Mouse (Mus musculus) midbrain, postnatal 0 days (tissue): ENCODE measurements around the gene E2f3. TPM values are rescaled to one million over a fixed set of nuclear protein-coding genes. Genes with fewer than 3 reads are reported as not detected.

Experiments
- ATAC-seq: fragments of 200-750 bp; cut with Nextera tagmentation; 2 replicates; pipeline ENCODE4 v1.8.0; 2017; ENCODE audit warnings: moderate number of reproducible peaks, mild to moderate bottlenecking, moderate TSS enrichment, moderate library complexity; ENCODE audit not compliant: low FRiP score
- DNase-seq: peaks from one replicate; pipeline ENCODE4 v3.0.0-alpha.2; 2015; ENCODE audit warnings: low spot score
- H3K27ac ChIP-seq: fragments of 300-500 bp; sonication (generic); 2 replicates; pipeline ENCODE4 v1.5.1; 2014; ENCODE audit warnings: low read depth, mild to moderate bottlenecking, low read length, mixed read lengths
- H3K27me3 ChIP-seq: fragments of 300-500 bp; sonication (generic); 2 replicates; pipeline ENCODE4 v1.6.1; 2014; ENCODE audit warnings: low read length, control low read depth, mixed read lengths; ENCODE audit not compliant: insufficient read depth
- H3K36me3 ChIP-seq: fragments of 300-500 bp; sonication (generic); 2 replicates; pipeline ENCODE4 v1.6.1; 2014; ENCODE audit warnings: low read length, control low read depth, mixed read lengths; ENCODE audit not compliant: insufficient read depth
- H3K4me1 ChIP-seq: fragments of 300-500 bp; sonication (generic); 2 replicates; pipeline ENCODE4 v1.6.1; 2014; ENCODE audit warnings: mild to moderate bottlenecking, control low read depth, antibody characterized with exemption, low read length, mixed read lengths; ENCODE audit not compliant: insufficient read depth
- H3K4me2 ChIP-seq: fragments of 300-500 bp; sonication (generic); 2 replicates; pipeline ENCODE4 v1.6.1; 2014; ENCODE audit warnings: low read depth, mild to moderate bottlenecking, low read length, mixed read lengths; ENCODE audit not compliant: poor library complexity, severe bottlenecking
- H3K4me3 ChIP-seq: fragments of 300-500 bp; sonication (generic); 2 replicates; pipeline ENCODE4 v1.5.1; 2014; ENCODE audit warnings: low read depth, mild to moderate bottlenecking, low read length, moderate library complexity
- H3K9ac ChIP-seq: fragments of 300-500 bp; sonication (generic); replicated peaks from 2 replicates; pipeline ENCODE4 v1.6.1; 2014; ENCODE audit warnings: mild to moderate bottlenecking, low read length, moderate library complexity, mixed read lengths; ENCODE audit not compliant: poor library complexity, severe bottlenecking
- H3K9me3 ChIP-seq: fragments of 300-500 bp; sonication (generic); 2 replicates; pipeline ENCODE4 v1.6.1; 2016; ENCODE audit warnings: low read length, control low read depth
- CTCF ChIP-seq: IDR thresholded peaks from 2 replicates; pipeline ENCODE4 v1.5.1; 2016; ENCODE audit warnings: antibody characterized with exemption, mild to moderate bottlenecking
- WGBS: fragments of 180-500 bp; shearing (Covaris S2); extraction: QIAGEN DNeasy Blood & Tissue Kit; methylation state at CpG from one replicate; pipeline ENCODE4 v1.1.7; 2014; 5-methylcytosine and 5-hydroxymethylcytosine counted together
- polyA plus RNA-seq: library from polyadenylated mRNA; unstranded; fragments of >200 nt; fragmentation: Nextera tagmentation; extraction: Ambion mirVana; gene quantifications from 2 replicates; pipeline ENCODE4 v1.2.1, GENCODE M21; 2015
- total RNA-seq: library from RNA; depleted of rRNA; stranded (reverse); fragments of >200 nt; gene quantifications from 2 replicates; pipeline ENCODE4 v1.2.3, GENCODE M21; 2014

E2f3 gene
- total and polyA plus RNA-seq, 2 experiments from 2014 or later, result 2.9 to 9.2 TPM

DNA sequence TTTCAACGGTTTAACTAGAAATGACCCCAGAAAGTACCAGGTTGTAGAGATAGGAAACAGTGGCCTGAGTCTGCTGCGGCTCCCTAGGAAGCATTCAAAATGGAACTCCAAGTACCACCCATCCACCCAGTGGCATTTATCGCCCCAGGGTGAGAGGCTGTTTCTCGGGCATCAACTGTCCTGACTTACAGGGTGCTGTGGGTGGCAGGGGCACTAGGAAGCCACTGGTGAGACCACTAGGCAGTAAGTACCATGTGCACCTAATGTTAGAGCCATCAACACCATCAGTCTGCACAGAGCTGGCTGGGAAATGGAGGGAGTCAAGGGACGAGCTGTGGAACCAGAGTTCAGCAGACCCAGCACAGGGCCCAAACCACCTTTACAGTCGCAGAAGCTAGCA, 25.4 kb downstream of the E2f3 start:
- H3K9me3 ChIP-seq, result no peaks in the 10 kb centered on the region
- no peak overlapping the region for H3K4me3 ChIP-seq
- 94% methylated on average over 6 of the region's 6 CpGs for WGBS
- H3K27me3 ChIP-seq, result no peaks in the 10 kb centered on the region
- no peaks in the 10 kb centered on the region for H3K4me1 ChIP-seq
- H3K9ac ChIP-seq, result no peak overlapping the region
- DNase-seq (no peak), ATAC-seq (no peak)
- H3K4me2 ChIP-seq, result no peak overlapping the region
- no peak overlapping the region for H3K27ac ChIP-seq
- no peak for TF ChIP-seq CTCF
- H3K36me3 ChIP-seq, result no peaks in the 10 kb centered on the region

DNA sequence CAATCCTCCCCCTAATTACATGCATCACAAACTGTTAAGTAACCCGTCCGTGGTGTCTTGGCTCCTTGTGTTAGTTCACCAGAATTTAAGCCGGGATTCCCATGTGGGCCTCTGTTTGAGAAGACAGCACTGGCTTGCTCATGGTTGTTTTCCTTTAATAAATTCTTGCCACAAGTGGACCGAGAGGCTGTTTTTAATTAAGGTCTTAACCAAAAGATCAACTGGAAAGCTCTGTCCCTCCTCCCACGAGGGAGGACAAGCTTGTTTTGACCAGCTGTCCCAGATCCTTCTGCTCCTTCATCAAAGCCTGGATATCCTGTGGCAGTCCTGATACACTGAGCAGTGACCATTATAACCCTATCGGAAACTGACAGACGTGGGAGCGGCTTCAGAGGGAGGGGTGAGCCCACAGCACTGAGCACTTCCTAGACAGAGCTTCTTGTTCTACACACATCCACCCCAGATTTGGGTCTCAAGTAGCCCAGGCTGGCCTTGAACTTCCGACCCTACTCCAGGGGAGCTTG, 28.1 kb downstream of the E2f3 start:
- Histone ChIP-seq H3K9me3 (no peaks in the 10 kb centered on the region), H3K27me3 (no peaks in the 10 kb centered on the region), H3K4me2 (no peak overlapping the region), H3K27ac (no peak overlapping the region), H3K4me1 (no peaks in the 10 kb centered on the region), H3K4me3 (no peak overlapping the region), H3K9ac (no peak overlapping the region), H3K36me3 (no peaks in the 10 kb centered on the region)
- 80% methylated on average over 9 of the region's 9 CpGs for WGBS
- ATAC-seq (no peak), DNase-seq (peak; percentile 6)
- no peak for TF ChIP-seq CTCF

DNA sequence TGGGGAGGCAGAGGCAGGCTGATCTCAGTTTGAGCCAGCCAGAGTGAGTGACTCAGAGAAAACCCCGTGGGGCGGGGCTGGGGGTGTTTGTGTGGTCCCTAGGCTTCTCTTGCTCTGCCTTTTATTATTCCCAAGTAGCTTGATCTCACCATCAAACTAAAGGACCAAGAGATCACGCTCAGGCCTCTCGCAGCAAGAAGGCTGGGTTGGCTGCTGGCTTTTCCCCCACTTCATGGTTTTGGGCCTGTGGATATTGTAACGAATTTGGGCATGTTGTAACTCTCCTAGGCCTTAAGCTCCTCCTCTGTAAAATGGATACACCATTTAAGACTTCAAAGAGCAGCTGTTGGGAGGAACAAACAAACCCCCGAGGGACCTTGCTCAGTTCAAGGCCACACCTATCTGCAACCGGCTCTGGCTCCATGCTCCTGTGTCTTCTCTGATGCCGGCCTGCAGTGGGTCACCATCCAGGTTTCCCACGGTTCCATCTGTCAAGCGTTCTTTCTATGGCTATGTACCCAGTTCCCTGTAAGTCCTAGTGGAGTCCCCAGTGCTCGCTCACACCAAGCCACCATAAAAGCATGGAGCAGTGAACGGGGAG, 28.9 kb downstream of the E2f3 start:
- ATAC-seq (no peak), DNase-seq (no peak)
- Histone ChIP-seq H3K9ac (no peak overlapping the region), H3K4me1 (no peaks in the 10 kb centered on the region), H3K4me3 (no peak overlapping the region), H3K9me3 (no peaks in the 10 kb centered on the region), H3K4me2 (no peak overlapping the region), H3K27ac (no peak overlapping the region), H3K36me3 (no peaks in the 10 kb centered on the region), H3K27me3 (no peaks in the 10 kb centered on the region)
- 94% methylated on average over 12 of the region's 12 CpGs for WGBS
- TF ChIP-seq CTCF, result no peak

DNA sequence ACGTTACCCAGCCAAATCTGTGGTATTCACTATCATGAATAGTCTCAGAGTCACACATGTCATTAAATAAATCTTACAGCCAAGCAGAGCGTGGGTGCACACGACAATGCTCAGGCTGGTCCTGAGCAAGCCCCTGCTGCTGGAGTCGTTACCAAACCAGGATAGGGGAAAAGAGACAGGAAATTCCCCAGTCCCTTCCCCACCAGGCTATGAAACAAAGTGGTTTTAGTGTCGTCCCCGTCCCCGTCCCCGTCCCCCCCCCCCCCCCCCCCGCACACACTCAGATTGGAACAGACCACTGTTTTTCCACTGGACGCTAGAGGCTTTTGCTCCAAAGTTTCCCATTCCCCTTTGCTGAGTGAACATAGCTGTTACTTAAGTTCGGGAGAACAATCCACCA, 30.6 kb downstream of the E2f3 start:
- Histone ChIP-seq H3K9ac (no peak overlapping the region), H3K4me2 (no peak overlapping the region), H3K4me1 (no peaks in the 10 kb centered on the region), H3K27ac (no peak overlapping the region), H3K9me3 (no peaks in the 10 kb centered on the region), H3K27me3 (no peaks in the 10 kb centered on the region), H3K36me3 (no peaks in the 10 kb centered on the region), H3K4me3 (no peak overlapping the region)
- WGBS, result 96% methylated on average over 10 of the region's 11 CpGs
- TF ChIP-seq CTCF, result no peak
- ATAC-seq, result no peak
- no peak for DNase-seq

DNA sequence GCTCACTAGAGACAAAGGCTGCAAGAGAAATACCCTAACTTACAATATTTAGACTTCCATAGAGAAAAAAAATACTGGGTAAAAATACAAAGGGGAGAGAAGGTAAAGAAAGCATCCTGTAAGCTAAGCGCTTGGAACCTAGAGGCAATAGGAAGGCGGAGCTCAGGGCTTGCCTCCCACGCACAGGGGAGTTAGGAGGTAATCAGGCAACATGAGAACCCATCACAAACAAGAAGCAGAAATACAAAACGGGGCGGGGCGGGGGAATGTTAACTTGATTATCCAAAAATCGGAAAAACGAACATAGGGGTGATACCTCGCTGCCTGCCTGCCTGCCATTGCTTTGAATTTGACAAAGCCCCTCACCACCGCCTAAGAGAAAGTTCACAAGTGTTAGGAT, 31.1 kb downstream of the E2f3 start:
- DNase-seq (no peak), ATAC-seq (no peak)
- H3K4me2 ChIP-seq, result no peak overlapping the region
- H3K4me3 ChIP-seq, result no peak overlapping the region
- no peaks in the 10 kb centered on the region for H3K36me3 ChIP-seq
- H3K9ac ChIP-seq, result no peak overlapping the region
- TF ChIP-seq CTCF, result no peak
- H3K27ac ChIP-seq, result no peak overlapping the region
- H3K4me1 ChIP-seq, result no peaks in the 10 kb centered on the region
- no peaks in the 10 kb centered on the region for H3K27me3 ChIP-seq
- WGBS, result 98% methylated on average over 10 of the region's 10 CpGs
- no peaks in the 10 kb centered on the region for H3K9me3 ChIP-seq

DNA sequence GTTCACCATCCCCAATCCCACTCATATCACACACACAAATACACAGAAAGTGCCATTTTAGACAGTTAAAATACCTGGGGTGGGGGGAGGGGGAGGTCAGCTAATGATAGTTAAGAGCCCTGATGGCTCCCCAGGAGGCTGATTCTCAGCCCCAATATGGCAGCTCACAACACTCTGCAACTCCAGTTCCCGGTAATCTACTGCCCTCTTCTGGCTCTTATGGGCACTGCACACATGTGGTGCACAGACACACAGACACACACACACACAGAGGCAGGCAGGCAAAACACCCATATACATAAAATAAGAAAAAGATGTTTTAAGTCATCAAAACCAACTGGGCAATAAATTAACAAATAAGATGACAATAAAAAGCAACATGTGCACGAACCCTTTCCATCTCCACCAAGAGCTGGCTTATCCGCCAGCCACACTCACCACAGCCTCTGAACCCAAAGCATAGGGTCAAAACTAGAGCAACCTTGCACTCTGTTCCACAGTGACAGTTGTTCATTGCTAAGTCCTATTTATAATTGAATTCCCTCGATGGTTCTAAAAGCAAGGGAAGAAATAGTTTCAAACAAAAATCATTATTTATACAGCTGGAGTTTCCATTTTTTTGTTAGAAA, 32.3 kb downstream of the E2f3 start:
- no peaks in the 10 kb centered on the region for H3K36me3 ChIP-seq
- H3K27me3 ChIP-seq, result no peaks in the 10 kb centered on the region
- H3K27ac ChIP-seq, result no peak overlapping the region
- 97% methylated on average over 4 of the region's 4 CpGs for WGBS
- no peaks in the 10 kb centered on the region for H3K9me3 ChIP-seq
- H3K9ac ChIP-seq, result no peak overlapping the region
- H3K4me1 ChIP-seq, result no peaks in the 10 kb centered on the region
- peak; percentile 33 for TF ChIP-seq CTCF
- no peak overlapping the region for H3K4me2 ChIP-seq
- ATAC-seq (no peak), DNase-seq (no peak)
- no peak overlapping the region for H3K4me3 ChIP-seq
